Mouse (Mus musculus): ENCODE data around the gene Ptges2. TPM values are rescaled to one million over a fixed set of nuclear protein-coding genes. Genes with fewer than 3 reads are reported as not detected.
A peak's percentile ranks its signal among the peaks of the same experiment; 100 is the strongest.

The Ptges2 gene
- polyA plus RNA-seq, 1 experiment from 2014 or later, result 42.7 TPM

DNA sequence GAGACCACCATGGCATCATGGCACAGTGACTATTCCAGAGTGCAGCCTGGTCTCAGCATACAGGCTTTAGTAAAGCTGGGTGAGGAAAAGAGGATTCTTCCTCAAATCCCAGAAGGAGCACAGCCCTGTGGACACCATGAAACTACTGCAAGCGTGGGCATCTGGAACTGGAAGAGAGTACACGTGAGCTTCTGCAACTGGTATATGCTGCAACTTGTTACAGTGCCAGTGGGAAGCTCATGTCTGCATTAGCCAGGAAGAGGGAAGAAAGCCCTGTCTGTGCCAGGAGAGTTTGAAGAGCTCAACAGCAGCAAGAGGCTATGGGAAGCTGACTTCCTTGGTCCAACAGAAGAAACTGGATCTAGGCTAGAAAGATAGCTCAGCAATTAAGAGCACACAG, 13.0 kb upstream of the Ptges2 start:
- 78% methylated on average over 2 of the region's 2 CpGs for WGBS
- H3K4me2 ChIP-seq (ENCODE audit: low read length), result no peak overlapping the region
- H3K27ac ChIP-seq (ENCODE audit: low read length), result no peak overlapping the region
- H3K9me3 ChIP-seq (ENCODE audit: control insufficient read depth, low read length), result no peaks in the 10 kb centered on the region
- no peak overlapping the region for H3K4me3 ChIP-seq (replicated peaks; ENCODE audit: low read length)
- H3K27me3 ChIP-seq (replicated peaks; ENCODE audit: control insufficient read depth, insufficient read depth, low read length), result no peaks in the 10 kb centered on the region
- no peak for ATAC-seq
- peaks cover 4% of the 10 kb centered on the region for H3K4me1 ChIP-seq (replicated peaks; ENCODE audit: control insufficient read depth, insufficient read depth, low read length)
- H3K36me3 ChIP-seq (ENCODE audit: control insufficient read depth, insufficient read depth), result peaks cover 14% of the 10 kb centered on the region
- H3K9ac ChIP-seq (replicated peaks; ENCODE audit: low read depth, low read length), result no peak overlapping the region

DNA sequence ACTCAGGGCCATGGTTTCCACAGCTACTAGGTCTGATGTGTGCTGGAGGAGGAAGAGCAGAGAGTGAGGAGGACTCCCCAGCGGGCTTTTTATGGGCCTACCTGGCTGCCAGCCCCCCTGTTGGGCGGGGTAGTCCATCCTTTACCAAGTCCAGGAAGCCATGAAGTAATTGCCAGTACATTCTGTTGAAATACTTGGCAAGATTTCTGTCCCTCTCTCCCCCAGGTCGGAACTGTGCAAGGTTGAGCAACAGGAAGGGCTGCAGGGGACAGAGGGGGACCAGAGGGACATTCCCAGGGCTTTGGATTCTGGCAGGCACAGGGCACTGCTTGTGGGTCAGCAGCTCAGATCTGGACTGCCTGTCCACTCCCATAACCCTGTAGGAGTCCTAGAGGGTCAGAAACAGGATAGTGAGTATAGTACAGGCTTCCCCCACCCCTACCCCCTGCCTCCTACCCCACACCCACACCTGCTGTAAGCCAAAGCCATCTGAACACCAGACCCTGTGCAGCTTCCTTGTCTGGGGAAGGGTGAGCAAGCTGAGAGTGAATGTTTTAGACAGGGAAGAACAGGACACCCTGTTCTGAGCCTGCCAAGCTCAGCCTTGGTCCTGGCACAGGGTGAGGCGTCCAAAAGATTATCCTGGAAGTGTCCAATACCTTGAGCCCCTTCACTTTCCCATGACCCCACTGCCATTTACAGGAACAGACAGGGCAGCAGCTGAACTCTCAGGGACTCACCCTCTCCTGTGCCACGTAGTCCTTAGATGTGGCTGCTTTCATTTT, 7.8 kb upstream of the Ptges2 start, which contains the start of gene Lcn2:
Gene Lcn2 (minus strand): TSS at position 547 of the 785 bp plus-strand sequence.
- Histone ChIP-seq H3K4me1 (replicated peaks; ENCODE audit: control insufficient read depth, insufficient read depth, low read length) (no peaks in the 10 kb centered on the region), H3K27ac (ENCODE audit: low read length) (no peak within 1 kb of the TSS), H3K4me2 (ENCODE audit: low read length) (no peak within 1 kb of the TSS), H3K9me3 (ENCODE audit: control insufficient read depth, low read length) (no peaks in the 10 kb centered on the region), H3K9ac (replicated peaks; ENCODE audit: low read depth, low read length) (no peak within 1 kb of the TSS), H3K36me3 (ENCODE audit: control insufficient read depth, insufficient read depth) (no peaks in the 10 kb centered on the region), H3K4me3 (replicated peaks; ENCODE audit: low read length) (no peak within 1 kb of the TSS), H3K27me3 (replicated peaks; ENCODE audit: control insufficient read depth, insufficient read depth, low read length) (no peaks in the 10 kb centered on the region)
- WGBS, result 59% methylated on average over 5 of the region's 5 CpGs
- no peak for ATAC-seq

DNA sequence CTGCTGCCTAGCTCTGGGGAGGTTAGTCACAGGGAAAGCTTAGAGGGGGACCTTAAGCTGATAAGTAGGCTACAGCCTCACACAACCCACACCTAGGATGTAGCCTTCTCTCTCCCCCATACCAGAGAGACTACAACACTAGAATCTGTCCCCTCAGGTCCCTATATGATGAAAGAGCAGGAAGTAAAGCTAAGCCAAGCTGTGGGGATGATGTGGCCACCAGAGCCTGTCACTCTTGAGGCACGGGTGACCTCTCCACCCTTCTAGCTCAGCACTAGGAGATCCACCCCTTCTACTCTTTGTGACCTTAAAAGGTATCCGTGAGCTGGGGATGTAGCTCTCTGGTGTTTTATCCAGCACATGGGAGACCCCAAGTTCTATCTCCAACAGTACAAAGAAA, 6.5 kb upstream of the Ptges2 start:
- Histone ChIP-seq H3K9me3 (ENCODE audit: control insufficient read depth, low read length) (no peaks in the 10 kb centered on the region), H3K36me3 (ENCODE audit: control insufficient read depth, insufficient read depth) (no peaks in the 10 kb centered on the region), H3K4me3 (replicated peaks; ENCODE audit: low read length) (no peak overlapping the region), H3K9ac (replicated peaks; ENCODE audit: low read depth, low read length) (no peak overlapping the region), H3K27ac (ENCODE audit: low read length) (no peak overlapping the region), H3K4me1 (replicated peaks; ENCODE audit: control insufficient read depth, insufficient read depth, low read length) (no peaks in the 10 kb centered on the region), H3K4me2 (ENCODE audit: low read length) (no peak overlapping the region), H3K27me3 (replicated peaks; ENCODE audit: control insufficient read depth, insufficient read depth, low read length) (no peaks in the 10 kb centered on the region)
- WGBS, result 76% methylated on average over 2 of the region's 2 CpGs
- no peak for ATAC-seq

DNA sequence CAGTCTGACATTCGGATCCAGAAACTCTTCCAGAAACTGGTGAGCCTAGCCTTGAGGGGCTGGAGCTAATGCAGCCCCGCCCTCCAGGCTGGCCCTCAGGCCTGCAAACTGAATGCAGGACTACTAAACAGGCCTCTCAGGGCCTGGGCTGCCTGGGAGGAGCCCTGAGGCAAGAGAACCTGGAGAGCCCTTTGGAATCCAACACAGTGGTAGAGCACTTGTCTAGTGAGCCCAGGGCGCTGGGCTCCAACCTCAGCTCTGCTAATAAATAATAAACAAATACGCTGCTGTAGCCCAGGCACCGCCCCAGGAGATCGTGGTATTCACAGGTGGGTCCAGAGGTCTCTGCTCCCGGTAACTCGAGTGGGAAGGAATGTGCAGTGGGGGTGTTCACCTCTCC, 4.8 kb upstream of the Ptges2 start:
- WGBS, result 73% methylated on average over 8 of the region's 8 CpGs
- Histone ChIP-seq H3K36me3 (ENCODE audit: control insufficient read depth, insufficient read depth) (no peaks in the 10 kb centered on the region), H3K4me1 (replicated peaks; ENCODE audit: control insufficient read depth, insufficient read depth, low read length) (peaks cover 4% of the 10 kb centered on the region; the same call in 1 of the 2 replicates)

DNA sequence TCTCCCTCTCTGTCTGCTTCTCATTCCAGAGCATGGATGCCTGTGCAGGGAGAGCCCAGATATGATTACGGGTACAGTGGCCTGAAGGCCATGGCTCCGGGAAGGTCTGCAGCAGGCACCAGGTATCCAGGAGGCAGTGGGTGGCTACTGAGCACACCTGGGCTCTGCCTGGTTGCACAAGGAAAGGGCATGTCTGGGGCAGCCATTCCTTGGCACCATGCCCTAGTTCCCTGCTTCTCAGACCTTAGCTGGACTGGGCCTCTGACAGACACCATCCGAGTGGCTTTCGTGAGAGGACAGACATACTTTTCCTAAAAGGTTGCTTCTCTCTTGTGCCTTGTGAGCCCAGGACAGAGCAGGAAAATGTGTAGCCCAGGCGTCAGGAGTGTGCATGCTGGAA, 3.6 kb upstream of the Ptges2 start:
- Histone ChIP-seq H3K4me1 (replicated peaks; ENCODE audit: control insufficient read depth, insufficient read depth, low read length) (peaks cover 9% of the 10 kb centered on the region), H3K36me3 (ENCODE audit: control insufficient read depth, insufficient read depth) (no peaks in the 10 kb centered on the region), H3K9ac (replicated peaks; ENCODE audit: low read depth, low read length) (no peak overlapping the region), H3K27ac (ENCODE audit: low read length) (no peak overlapping the region), H3K4me2 (ENCODE audit: low read length) (no peak overlapping the region), H3K9me3 (ENCODE audit: control insufficient read depth, low read length) (no peaks in the 10 kb centered on the region), H3K27me3 (replicated peaks; ENCODE audit: control insufficient read depth, insufficient read depth, low read length) (no peaks in the 10 kb centered on the region), H3K4me3 (replicated peaks; ENCODE audit: low read length) (no peak overlapping the region)
- 83% methylated on average over 5 of the region's 5 CpGs for WGBS
- no peak for ATAC-seq

More for the DNA sequence above, 4.8 kb upstream of the Ptges2 start:
- ATAC-seq, result no peak
- Histone ChIP-seq H3K4me3 (replicated peaks; ENCODE audit: low read length) (no peak overlapping the region), H3K9me3 (ENCODE audit: control insufficient read depth, low read length) (no peaks in the 10 kb centered on the region), H3K4me2 (ENCODE audit: low read length) (no peak overlapping the region), H3K27me3 (replicated peaks; ENCODE audit: control insufficient read depth, insufficient read depth, low read length) (no peaks in the 10 kb centered on the region), H3K9ac (replicated peaks; ENCODE audit: low read depth, low read length) (no peak overlapping the region), H3K27ac (ENCODE audit: low read length) (no peak overlapping the region)

DNA sequence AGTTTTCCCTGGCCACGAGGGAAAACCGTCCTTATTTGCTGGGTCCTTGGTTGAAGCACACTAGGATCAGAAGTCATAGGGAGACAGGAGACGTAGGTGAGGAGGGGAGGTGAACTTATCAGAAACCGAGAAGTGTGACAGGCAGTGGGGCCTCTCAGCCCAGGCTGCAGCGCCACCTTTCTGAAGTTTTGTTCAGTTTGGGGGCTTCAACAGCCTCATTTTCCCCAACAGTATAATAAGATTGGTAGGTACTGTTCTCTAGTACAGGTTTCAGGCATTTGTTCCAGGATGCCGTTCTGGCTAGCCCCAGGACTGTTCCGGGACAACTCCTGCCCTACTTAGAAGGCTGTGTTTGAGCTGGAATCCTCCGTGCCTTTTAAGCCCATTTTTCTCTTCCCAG, 723 bp upstream of the Ptges2 start:
- Histone ChIP-seq H3K9ac (replicated peaks; ENCODE audit: low read depth, low read length) (peak overlapping the region; percentile 90), H3K4me3 (replicated peaks; ENCODE audit: low read length) (peak overlapping the region; percentile 97), H3K27ac (ENCODE audit: low read length) (peak overlapping the region; percentile 94), H3K27me3 (replicated peaks; ENCODE audit: control insufficient read depth, insufficient read depth, low read length) (no peaks in the 10 kb centered on the region), H3K4me1 (replicated peaks; ENCODE audit: control insufficient read depth, insufficient read depth, low read length) (peaks cover 14% of the 10 kb centered on the region), H3K9me3 (ENCODE audit: control insufficient read depth, low read length) (no peaks in the 10 kb centered on the region), H3K4me2 (ENCODE audit: low read length) (peak overlapping the region; percentile 88), H3K36me3 (ENCODE audit: control insufficient read depth, insufficient read depth) (no peaks in the 10 kb centered on the region)
- peak; percentile 2; the same call in 1 of the 2 replicates for ATAC-seq
- 4% methylated on average over 8 of the region's 8 CpGs for WGBS

DNA sequence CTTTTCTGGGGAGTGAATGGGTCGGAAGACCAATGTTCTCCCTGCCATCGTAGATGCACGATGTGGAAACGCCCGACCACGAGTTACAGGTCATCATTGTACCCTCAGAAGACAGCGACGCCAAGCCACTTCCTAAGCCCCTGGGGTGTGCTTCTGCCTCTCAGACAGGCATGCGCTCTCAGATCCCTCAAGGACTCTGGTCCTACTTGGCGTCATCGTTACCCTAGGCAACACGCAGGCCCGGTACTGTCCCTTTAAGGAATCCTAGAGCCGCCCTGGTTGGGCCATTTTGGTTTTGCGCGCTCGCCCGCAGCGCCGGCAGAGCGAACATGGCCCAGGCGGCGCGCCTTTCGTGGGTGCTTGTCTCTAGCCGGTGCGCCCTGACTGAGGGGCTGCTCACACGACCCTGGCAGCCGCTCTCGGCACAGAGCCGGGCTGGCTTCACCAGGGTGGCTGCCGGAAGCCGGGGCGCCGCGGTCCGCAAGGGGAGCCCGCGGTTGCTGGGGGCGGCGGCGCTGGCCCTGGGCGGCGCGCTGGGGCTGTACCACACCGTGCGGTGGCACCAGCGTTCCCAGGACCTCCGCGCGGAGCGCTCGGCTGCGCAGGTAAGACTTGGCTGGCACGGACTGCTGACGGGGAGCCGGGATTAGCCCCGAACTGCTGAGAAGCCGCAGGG, 388 bp downstream of the Ptges2 start:
- Histone ChIP-seq H3K36me3 (ENCODE audit: control insufficient read depth, insufficient read depth) (peaks cover 2% of the 10 kb centered on the region; the same call in 1 of the 2 replicates), H3K27me3 (replicated peaks; ENCODE audit: control insufficient read depth, insufficient read depth, low read length) (no peaks in the 10 kb centered on the region), H3K9ac (replicated peaks; ENCODE audit: low read depth, low read length) (peak overlapping the region; percentile 90), H3K4me2 (ENCODE audit: low read length) (peak overlapping the region; percentile 88), H3K4me1 (replicated peaks; ENCODE audit: control insufficient read depth, insufficient read depth, low read length) (peaks cover 14% of the 10 kb centered on the region), H3K27ac (ENCODE audit: low read length) (peak overlapping the region; percentile 94), H3K9me3 (ENCODE audit: control insufficient read depth, low read length) (no peaks in the 10 kb centered on the region), H3K4me3 (replicated peaks; ENCODE audit: low read length) (peak overlapping the region; percentile 97)
- under 1% methylated on average over 59 of the region's 59 CpGs for WGBS
- peak; percentile 98 for ATAC-seq

DNA sequence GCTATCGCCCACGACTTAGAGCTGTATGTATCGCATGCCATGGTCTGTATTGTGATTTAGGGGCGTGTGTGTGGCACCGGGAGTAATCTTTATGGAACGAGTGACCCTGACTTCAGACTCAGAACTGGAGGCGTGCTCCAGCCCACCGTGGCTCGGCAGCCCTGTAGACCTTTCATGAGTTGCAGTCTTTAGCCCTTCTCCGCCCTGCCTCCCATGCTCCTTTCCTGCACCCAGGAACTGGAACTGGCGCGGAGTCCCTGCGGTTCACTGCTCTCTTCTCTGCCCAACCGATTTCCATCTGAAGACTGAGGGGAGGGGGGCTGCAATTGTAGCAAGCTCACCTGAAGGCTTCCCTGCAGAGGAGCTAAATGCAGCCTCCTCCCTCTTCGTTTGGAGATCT, 999 bp downstream of the Ptges2 start:
- H3K27ac ChIP-seq (ENCODE audit: low read length), result no peak overlapping the region
- H3K4me1 ChIP-seq (replicated peaks; ENCODE audit: control insufficient read depth, insufficient read depth, low read length), result peaks cover 14% of the 10 kb centered on the region
- H3K9me3 ChIP-seq (ENCODE audit: control insufficient read depth, low read length), result no peaks in the 10 kb centered on the region
- under 1% methylated on average over 15 of the region's 15 CpGs for WGBS
- ATAC-seq, result no peak
- peaks cover 5% of the 10 kb centered on the region; the same call in 1 of the 2 replicates for H3K36me3 ChIP-seq (ENCODE audit: control insufficient read depth, insufficient read depth)
- H3K4me3 ChIP-seq (replicated peaks; ENCODE audit: low read length), result peak overlapping the region; percentile 97
- peak overlapping the region; percentile 90 for H3K9ac ChIP-seq (replicated peaks; ENCODE audit: low read depth, low read length)
- H3K4me2 ChIP-seq (ENCODE audit: low read length), result peak overlapping the region; percentile 88
- no peaks in the 10 kb centered on the region for H3K27me3 ChIP-seq (replicated peaks; ENCODE audit: control insufficient read depth, insufficient read depth, low read length)

DNA sequence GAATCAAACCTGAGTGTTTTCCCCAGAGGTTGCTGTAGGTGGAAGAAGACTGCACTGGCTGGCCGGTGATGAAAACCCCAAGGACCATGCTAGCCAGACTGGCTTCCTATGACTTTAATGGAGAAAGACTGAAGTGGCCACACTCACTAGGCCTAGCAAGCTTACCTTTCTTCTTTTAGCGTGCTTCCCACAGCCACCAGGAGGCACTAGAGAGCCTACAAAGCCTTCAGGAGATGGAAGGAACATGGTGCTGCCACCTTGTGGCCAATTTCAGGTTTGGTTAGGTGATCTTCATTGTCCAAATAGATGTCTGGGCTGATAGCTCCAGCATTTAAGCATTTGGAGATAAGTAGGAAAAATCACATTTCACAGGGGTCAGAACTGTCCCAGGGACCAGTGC, 9.0 kb downstream of the Ptges2 start:
- peak; percentile 39; the same call in 1 of the 2 replicates for ATAC-seq
- no peaks in the 10 kb centered on the region for H3K4me1 ChIP-seq (replicated peaks; ENCODE audit: control insufficient read depth, insufficient read depth, low read length)
- 20% methylated on average over 2 of the region's 2 CpGs for WGBS
- H3K4me2 ChIP-seq (ENCODE audit: low read length), result no peak overlapping the region
- no peaks in the 10 kb centered on the region for H3K27me3 ChIP-seq (replicated peaks; ENCODE audit: control insufficient read depth, insufficient read depth, low read length)
- H3K36me3 ChIP-seq (ENCODE audit: control insufficient read depth, insufficient read depth), result peaks cover 9% of the 10 kb centered on the region
- no peaks in the 10 kb centered on the region for H3K9me3 ChIP-seq (ENCODE audit: control insufficient read depth, low read length)
- H3K9ac ChIP-seq (replicated peaks; ENCODE audit: low read depth, low read length), result no peak overlapping the region
- no peak overlapping the region for H3K4me3 ChIP-seq (replicated peaks; ENCODE audit: low read length)
- H3K27ac ChIP-seq (ENCODE audit: low read length), result no peak overlapping the region

Measured in forebrain, embryonic 16.5 days (tissue).